Mouse (Mus musculus): ENCODE measurements around the gene Gm7879. TPM values are rescaled to one million over a fixed set of nuclear protein-coding genes. Genes with fewer than 3 reads are reported as not detected.

Gm7879 gene
- polyA plus RNA-seq, 1 experiment from 2014 or later = 0.39 TPM

- 70% methylated on average over 3 of the region's 3 CpGs for WGBS
- Histone ChIP-seq H3K9ac (no peak overlapping the region), H3K4me1 (replicated peaks) (no peaks in the 10 kb centered on the region), H3K27me3 (no peaks in the 10 kb centered on the region), H3K4me3 (no peak overlapping the region), H3K27ac (no peak overlapping the region), H3K9me3 (replicated peaks) (no peaks in the 10 kb centered on the region), H3K36me3 (no peaks in the 10 kb centered on the region), H3K4me2 (no peak overlapping the region)
- ATAC-seq (replicated peaks; ENCODE audit: insufficient number of reproducible peaks, insufficient read depth, low FRiP score, low read depth) = no peak
Observed at GRCm38 (mm10) chr5:43895931-43896330, 17.0 kb upstream of the Gm7879 start.

GRCm38 (mm10) chr5:43904685-43905084 lies 8.3 kb upstream of the Gm7879 start:
- Histone ChIP-seq H3K27me3 (no peaks in the 10 kb centered on the region), H3K4me1 (replicated peaks) (no peaks in the 10 kb centered on the region), H3K36me3 (no peaks in the 10 kb centered on the region), H3K4me2 (no peak overlapping the region), H3K27ac (no peak overlapping the region), H3K9ac (no peak overlapping the region), H3K9me3 (replicated peaks) (no peaks in the 10 kb centered on the region), H3K4me3 (no peak overlapping the region)
- 83% methylated on average over 3 of the region's 3 CpGs for WGBS
- ATAC-seq (replicated peaks; ENCODE audit: insufficient number of reproducible peaks, insufficient read depth, low FRiP score, low read depth) = no peak

- Histone ChIP-seq H3K27me3 (no peaks in the 10 kb centered on the region), H3K9me3 (replicated peaks) (no peaks in the 10 kb centered on the region), H3K27ac (no peak overlapping the region), H3K4me1 (replicated peaks) (no peaks in the 10 kb centered on the region), H3K36me3 (no peaks in the 10 kb centered on the region), H3K9ac (no peak overlapping the region), H3K4me3 (no peak overlapping the region), H3K4me2 (no peak overlapping the region)
- ATAC-seq (replicated peaks; ENCODE audit: insufficient number of reproducible peaks, insufficient read depth, low FRiP score, low read depth) = no peak
- WGBS = 38% methylated on average over 9 of the region's 9 CpGs
Observed at GRCm38 (mm10) chr5:43909213-43909612, 3.7 kb upstream of the Gm7879 start.

GRCm38 (mm10) chr5:43910006-43910405 lies 2.9 kb upstream of the Gm7879 start:
- no peak overlapping the region for H3K27ac ChIP-seq
- H3K9ac ChIP-seq = no peak overlapping the region
- no peaks in the 10 kb centered on the region for H3K9me3 ChIP-seq (replicated peaks)
- H3K4me1 ChIP-seq (replicated peaks) = no peaks in the 10 kb centered on the region
- H3K4me2 ChIP-seq = no peak overlapping the region
- no peaks in the 10 kb centered on the region for H3K36me3 ChIP-seq
- no peak overlapping the region for H3K4me3 ChIP-seq
- H3K27me3 ChIP-seq = no peaks in the 10 kb centered on the region
- ATAC-seq (replicated peaks; ENCODE audit: insufficient number of reproducible peaks, insufficient read depth, low FRiP score, low read depth) = no peak
- 95% methylated on average over 6 of the region's 6 CpGs for WGBS

- H3K9ac ChIP-seq = no peak overlapping the region
- H3K4me3 ChIP-seq = no peak overlapping the region
- no peaks in the 10 kb centered on the region for H3K9me3 ChIP-seq (replicated peaks)
- no peaks in the 10 kb centered on the region for H3K27me3 ChIP-seq
- WGBS = 77% methylated on average over 4 of the region's 4 CpGs
- H3K27ac ChIP-seq = no peak overlapping the region
- no peak overlapping the region for H3K4me2 ChIP-seq
- no peak for ATAC-seq (replicated peaks; ENCODE audit: insufficient number of reproducible peaks, insufficient read depth, low FRiP score, low read depth)
- H3K4me1 ChIP-seq (replicated peaks) = no peaks in the 10 kb centered on the region
- H3K36me3 ChIP-seq = no peaks in the 10 kb centered on the region
Observed at GRCm38 (mm10) chr5:43915261-43915886, 2.4 kb downstream of the Gm7879 start.

- Histone ChIP-seq H3K9me3 (replicated peaks) (no peaks in the 10 kb centered on the region), H3K9ac (no peak overlapping the region), H3K27me3 (no peaks in the 10 kb centered on the region), H3K36me3 (no peaks in the 10 kb centered on the region), H3K4me3 (no peak overlapping the region), H3K4me1 (replicated peaks) (no peaks in the 10 kb centered on the region), H3K4me2 (no peak overlapping the region), H3K27ac (no peak overlapping the region)
- WGBS = 86% methylated on average over 11 of the region's 11 CpGs
- ATAC-seq (replicated peaks; ENCODE audit: insufficient number of reproducible peaks, insufficient read depth, low FRiP score, low read depth) = no peak
Observed at GRCm38 (mm10) chr5:43921877-43922276, 8.9 kb downstream of the Gm7879 start.

- Histone ChIP-seq H3K4me3 (no peak overlapping the region), H3K9me3 (replicated peaks) (no peaks in the 10 kb centered on the region), H3K9ac (no peak overlapping the region), H3K4me1 (replicated peaks) (no peaks in the 10 kb centered on the region), H3K27ac (no peak overlapping the region), H3K27me3 (no peaks in the 10 kb centered on the region), H3K36me3 (no peaks in the 10 kb centered on the region), H3K4me2 (no peak overlapping the region)
- no peak for ATAC-seq (replicated peaks; ENCODE audit: insufficient number of reproducible peaks, insufficient read depth, low FRiP score, low read depth)
- 19% methylated on average over 4 of the region's 4 CpGs for WGBS
Observed at GRCm38 (mm10) chr5:43923933-43924332, 11.0 kb downstream of the Gm7879 start.

GRCm38 (mm10) chr5:43927729-43928128 lies 14.8 kb downstream of the Gm7879 start:
- no peaks in the 10 kb centered on the region for H3K36me3 ChIP-seq
- no peak overlapping the region for H3K4me3 ChIP-seq
- H3K4me1 ChIP-seq (replicated peaks) = no peaks in the 10 kb centered on the region
- no peaks in the 10 kb centered on the region for H3K27me3 ChIP-seq
- no peak overlapping the region for H3K4me2 ChIP-seq
- no peak overlapping the region for H3K27ac ChIP-seq
- H3K9ac ChIP-seq = no peak overlapping the region
- H3K9me3 ChIP-seq (replicated peaks) = no peaks in the 10 kb centered on the region
- no peak for ATAC-seq (replicated peaks; ENCODE audit: insufficient number of reproducible peaks, insufficient read depth, low FRiP score, low read depth)

GRCm38 (mm10) chr5:43933269-43933668 lies 20.3 kb downstream of the Gm7879 start:
- Histone ChIP-seq H3K4me2 (no peak overlapping the region), H3K27ac (no peak overlapping the region), H3K9me3 (replicated peaks) (no peaks in the 10 kb centered on the region), H3K4me3 (no peak overlapping the region), H3K36me3 (no peaks in the 10 kb centered on the region), H3K9ac (no peak overlapping the region), H3K4me1 (replicated peaks) (no peaks in the 10 kb centered on the region), H3K27me3 (no peaks in the 10 kb centered on the region)
- WGBS = 27% methylated on average over 2 of the region's 2 CpGs
- ATAC-seq (replicated peaks; ENCODE audit: insufficient number of reproducible peaks, insufficient read depth, low FRiP score, low read depth) = no peak

GRCm38 (mm10) chr5:43947330-43947977 lies 34.5 kb downstream of the Gm7879 start:
- Histone ChIP-seq H3K27me3 (peaks cover 3% of the 10 kb centered on the region; the same call in 1 of the 2 replicates), H3K4me3 (peak overlapping the region; percentile 43; the same call in 1 of the 2 replicates), H3K36me3 (no peaks in the 10 kb centered on the region), H3K4me2 (peak overlapping the region; percentile 74), H3K4me1 (replicated peaks) (peaks cover 9% of the 10 kb centered on the region), H3K9me3 (replicated peaks) (no peaks in the 10 kb centered on the region), H3K9ac (no peak overlapping the region), H3K27ac (no peak overlapping the region)
- whole genome bisulfite sequencing = 35% methylated on average over 9 of the region's 9 CpGs
- ATAC-seq (replicated peaks; ENCODE audit: insufficient number of reproducible peaks, insufficient read depth, low FRiP score, low read depth) = no peak

- H3K9me3 ChIP-seq (replicated peaks) = no peaks in the 10 kb centered on the region
- peak overlapping the region; percentile 43 for H3K4me3 ChIP-seq
- peaks cover 9% of the 10 kb centered on the region for H3K4me1 ChIP-seq (replicated peaks)
- peak overlapping the region; percentile 23 for H3K9ac ChIP-seq
- H3K27ac ChIP-seq = peak overlapping the region; percentile 72; the same call in 1 of the 2 replicates
- H3K4me2 ChIP-seq = peak overlapping the region; percentile 74
- WGBS = 2% methylated on average over 27 of the region's 27 CpGs
- H3K36me3 ChIP-seq = no peaks in the 10 kb centered on the region
- ATAC-seq (replicated peaks; ENCODE audit: insufficient number of reproducible peaks, insufficient read depth, low FRiP score, low read depth) = peak; percentile 78
- H3K27me3 ChIP-seq = peaks cover 3% of the 10 kb centered on the region; the same call in 1 of the 2 replicates
Observed at GRCm38 (mm10) chr5:43948111-43948743, 35.3 kb downstream of the Gm7879 start.

All from heart, embryonic 15.5 days (tissue).